Mouse (Mus musculus) right cerebral cortex, postnatal 10 days (tissue): ENCODE data around the gene G430095P16Rik.

Source experiments
- DNase-seq, 2 experiments: peaks; one replicate each; pipeline ENCODE4 v3.0.0; 2021; ENCODE audit warnings: low spot score in 2 of 2

Gene G430095P16Rik

GRCm38 (mm10) chr8:84722850-84723570 is at the start of gene G430095P16Rik:
Gene G430095P16Rik, plus strand, starts transcription at chr8:84723007.
- DNase-seq = peak; percentile 83 to 87

GRCm38 (mm10) chr8:84677305-84677704 is 45.5 kb upstream of the G430095P16Rik start:
- DNase-seq = no peak

DNA sequence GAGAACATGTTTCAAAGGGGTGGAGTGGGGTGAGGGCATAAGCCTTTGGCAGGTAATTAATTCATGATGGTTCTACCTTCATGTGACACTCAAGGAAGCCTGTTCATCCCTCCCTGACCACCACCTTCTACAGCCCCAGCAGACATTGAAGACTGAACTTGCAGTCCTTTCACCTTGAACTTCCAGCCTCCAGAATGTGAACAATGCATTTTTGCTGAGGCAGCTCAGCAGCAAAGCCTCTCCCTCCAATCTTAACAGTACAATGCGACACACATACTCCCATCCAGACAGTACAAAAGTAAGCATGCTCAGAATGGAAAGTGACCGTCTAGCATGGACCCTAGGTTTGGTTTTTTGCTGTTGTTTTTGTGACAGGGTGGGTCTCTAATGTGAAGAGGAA is 41.3 kb upstream of the G430095P16Rik start:
- no peak for DNase-seq

DNA sequence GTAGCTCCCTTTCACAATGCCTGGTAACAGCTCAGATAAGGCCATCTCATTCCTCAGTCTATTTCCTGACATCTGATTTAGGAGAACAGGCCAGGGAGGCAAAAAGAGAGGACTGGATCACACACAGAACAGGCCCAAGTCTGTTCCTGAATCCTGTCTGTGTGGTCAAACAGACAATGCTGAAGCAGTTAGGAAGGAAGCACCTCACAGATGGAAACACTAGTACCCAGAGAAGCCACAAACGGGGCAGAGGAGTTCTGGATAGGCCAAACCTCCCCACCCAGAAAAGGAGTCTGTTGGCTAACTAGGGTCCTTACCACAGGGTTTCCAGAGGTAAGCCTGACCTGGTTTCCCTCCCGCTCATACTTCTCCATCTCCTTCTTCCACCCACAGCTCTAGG is 40.5 kb upstream of the G430095P16Rik start:
- DNase-seq = no peak

- DNase-seq = no peak
These were observed 38.3 kb upstream of the G430095P16Rik start for GRCm38 (mm10) chr8:84684537-84684936.

DNA sequence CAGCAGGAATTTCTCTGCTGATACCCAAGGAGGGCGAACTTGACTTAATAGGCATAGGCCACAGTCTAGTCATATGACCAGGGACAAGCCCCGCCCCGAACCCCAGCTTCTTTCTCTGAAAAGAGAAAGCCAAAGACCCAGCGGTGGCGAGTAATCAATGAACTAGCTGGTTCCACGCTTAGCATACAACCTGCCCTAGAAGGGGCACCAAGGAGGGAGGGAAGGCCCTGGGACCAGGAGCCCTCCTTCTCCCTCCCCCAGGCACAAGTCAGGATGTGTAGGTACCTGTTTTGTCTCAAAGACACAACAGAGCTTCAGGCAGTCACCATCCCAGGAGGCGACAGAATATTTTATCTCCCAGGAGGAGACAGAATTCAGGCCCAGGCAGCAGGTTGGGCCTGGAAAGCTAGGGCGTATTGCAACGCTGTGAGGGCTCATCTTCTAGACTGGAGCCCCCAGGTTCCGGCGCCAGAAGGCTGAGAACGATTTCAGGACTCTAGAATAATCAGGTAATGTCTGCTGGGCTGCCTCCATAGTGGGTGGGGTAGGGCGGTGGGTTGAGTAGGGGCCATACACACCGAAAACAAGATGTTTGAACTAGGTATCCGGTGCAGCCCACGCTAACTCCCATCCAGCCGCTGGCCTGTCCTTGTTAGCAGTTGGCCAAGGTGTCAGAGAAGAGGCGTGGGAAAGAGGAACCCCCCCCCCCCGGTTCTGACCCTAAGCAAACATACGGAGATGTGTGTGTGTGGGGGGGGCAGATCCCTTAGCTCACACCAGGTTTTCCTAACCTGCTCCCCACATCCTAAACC is 36.4 kb upstream of the G430095P16Rik start, which contains the start of gene Trmt1:
Trmt1 (plus strand) TSS at position 117 of the 812 bp plus-strand sequence.
- peak; percentile 61 for DNase-seq

- DNase-seq = no peak
These were observed 35.7 kb upstream of the G430095P16Rik start for GRCm38 (mm10) chr8:84687003-84687704.

DNA sequence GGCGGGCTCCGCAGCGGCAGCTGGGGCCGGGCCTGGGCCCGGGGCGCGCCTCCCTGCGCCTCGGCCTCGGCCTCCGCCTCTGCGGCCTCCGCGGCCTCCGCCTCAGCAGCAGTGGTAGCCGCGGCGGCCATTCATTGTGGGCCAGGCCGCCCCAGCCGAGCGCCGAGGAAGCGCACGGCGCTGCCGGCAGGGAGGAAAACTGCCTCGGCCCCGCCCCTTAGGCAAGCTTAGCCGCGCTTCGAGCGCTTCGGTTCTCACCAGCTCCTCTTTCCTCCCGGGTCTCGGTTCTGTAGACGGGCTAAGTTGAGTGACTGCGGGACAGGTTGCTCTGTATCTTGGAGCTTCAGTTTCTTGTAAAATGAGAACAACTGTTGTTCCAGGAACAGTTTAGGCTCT is 35.1 kb upstream of the G430095P16Rik start, which contains the start of gene Nacc1:
Nacc1 (minus strand) TSS at position 158 of the 396 bp plus-strand sequence.
- peak; percentile 92 for DNase-seq

DNA sequence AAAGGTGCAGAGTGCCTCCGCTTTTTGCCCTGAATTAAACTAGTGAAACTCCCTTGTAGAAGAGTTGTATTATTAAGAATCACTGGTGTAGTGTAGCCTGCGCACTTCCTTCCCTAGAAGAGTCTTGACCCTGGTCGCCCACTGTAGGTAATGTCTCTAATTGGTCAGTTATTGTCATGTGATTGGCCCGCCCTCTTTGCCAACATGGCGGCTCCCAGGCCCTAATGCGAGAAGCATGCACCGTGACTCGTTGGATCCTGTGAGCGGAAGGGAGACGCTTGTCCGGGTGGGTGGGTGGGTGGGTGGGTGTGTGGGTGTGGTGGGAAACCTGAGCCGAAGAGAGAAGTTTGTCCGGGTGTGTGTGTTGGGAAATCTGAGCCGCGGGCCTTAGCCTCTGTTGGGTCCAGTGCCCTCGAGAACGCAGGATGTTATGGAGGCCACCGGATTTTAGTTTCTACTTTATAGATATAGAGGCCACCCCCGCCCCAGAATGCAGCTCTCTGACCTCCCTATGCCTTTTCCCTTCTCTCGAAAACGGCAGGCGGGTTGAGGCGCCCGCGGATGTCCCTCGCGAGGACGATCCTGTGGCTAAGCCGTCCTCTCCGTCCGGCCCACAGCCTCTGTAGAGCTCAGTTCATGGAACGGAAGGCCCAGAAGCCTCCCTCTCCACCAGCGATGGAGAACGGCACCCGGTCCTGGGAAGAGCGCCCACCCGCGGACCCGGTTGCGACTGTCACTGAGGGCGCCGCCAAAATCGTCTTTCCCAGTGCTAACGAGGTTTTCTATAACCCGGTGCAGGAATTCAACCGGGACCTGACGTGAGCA is 33.5 kb upstream of the G430095P16Rik start:
- peak; percentile 96 for DNase-seq

DNA sequence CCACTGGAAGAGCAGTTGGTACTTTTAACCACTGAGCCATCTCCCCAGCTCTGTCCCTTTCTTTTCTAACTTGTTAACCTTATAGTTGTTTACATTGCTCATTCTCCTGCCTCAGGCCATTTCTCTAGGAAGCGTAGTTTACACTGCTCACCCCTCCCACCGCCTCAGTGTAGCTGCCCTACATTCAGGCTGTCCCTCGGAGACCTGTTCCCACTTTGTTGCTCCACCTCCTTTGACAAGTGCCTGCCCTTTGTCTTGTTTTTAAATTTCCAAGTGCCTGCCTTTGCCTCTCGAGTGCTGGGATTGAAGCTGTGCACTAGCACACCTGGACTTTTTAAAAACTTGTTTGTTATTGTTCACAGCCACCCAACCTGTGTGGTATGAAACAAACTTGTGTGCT is 29.5 kb upstream of the G430095P16Rik start:
- no peak for DNase-seq

DNA sequence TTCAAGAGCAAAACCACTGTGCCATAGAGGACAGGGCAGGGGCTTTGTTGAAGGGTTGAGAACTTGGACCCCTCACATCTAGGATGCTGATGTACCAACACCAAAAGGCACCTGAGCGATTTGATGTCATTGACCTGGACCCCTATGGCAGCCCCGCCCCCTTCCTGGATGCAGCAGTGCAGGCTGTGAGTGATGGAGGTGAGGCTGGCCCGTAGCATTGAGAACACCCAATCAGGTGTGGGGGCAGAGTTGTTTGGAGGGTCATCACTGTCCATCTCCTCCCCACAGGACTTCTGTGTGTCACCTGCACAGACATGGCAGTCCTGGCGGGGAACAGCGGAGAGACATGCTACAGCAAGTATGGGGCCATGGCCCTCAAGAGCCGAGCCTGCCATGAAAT is 27.7 kb upstream of the G430095P16Rik start:
- no peak for DNase-seq

GRCm38 (mm10) chr8:84697166-84698130 is 25.4 kb upstream of the G430095P16Rik start:
- peak; percentile 74 to 78 for DNase-seq

GRCm38 (mm10) chr8:84698288-84698687 is 24.5 kb upstream of the G430095P16Rik start:
- DNase-seq = no peak

GRCm38 (mm10) chr8:84698929-84699401 is 23.8 kb upstream of the G430095P16Rik start:
- DNase-seq = peak in 1 of 2 experiments; percentile 62

GRCm38 (mm10) chr8:84699861-84700322 is 22.9 kb upstream of the G430095P16Rik start:
- peak; percentile 79 to 87 for DNase-seq

GRCm38 (mm10) chr8:84700526-84700925 is 22.3 kb upstream of the G430095P16Rik start:
- DNase-seq = no peak

GRCm38 (mm10) chr8:84700941-84701911 is 21.6 kb upstream of the G430095P16Rik start, which contains the start of gene Lyl1:
Gene Lyl1, plus strand, starts transcription at chr8:84701457.
- DNase-seq = peak in 1 of 2 experiments; percentile 59

DNA sequence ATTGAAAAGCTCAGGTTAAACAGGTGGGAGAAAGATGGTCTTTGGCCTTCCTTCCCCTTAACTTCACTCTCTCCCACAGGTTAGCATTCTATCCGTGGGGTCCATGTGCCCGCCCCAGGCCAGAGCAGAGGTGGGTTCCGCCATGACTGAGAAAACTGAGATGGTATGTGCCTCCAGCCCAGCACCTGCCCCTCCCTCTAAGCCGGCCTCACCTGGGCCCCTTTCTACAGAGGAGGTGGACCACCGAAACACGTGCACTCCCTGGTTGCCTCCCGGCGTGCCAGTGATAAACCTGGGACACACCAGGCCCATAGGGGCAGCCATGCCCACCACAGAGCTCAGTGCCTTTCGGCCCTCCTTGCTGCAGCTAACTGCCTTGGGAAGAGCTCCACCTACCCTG is 20.2 kb upstream of the G430095P16Rik start:
- DNase-seq = no peak
